Mouse (Mus musculus): Measurements from ENCODE around the gene Tceal8. TPM values are rescaled to one million over a fixed set of nuclear protein-coding genes. Genes with fewer than 3 reads are reported as not detected.
"Not testable (repeated sequence)": the region's sequence is repeated elsewhere in the genome, so short reads cannot be mapped to it uniquely, and the experiment has no call there.

Tceal8 gene
- polyA plus RNA-seq, 1 experiment from 2014 or later, result 209 TPM

GRCm38 (mm10) chrX:136171189-136172117 lies 689 bp downstream of the Tceal8 start:
- Histone ChIP-seq H3K4me3 (replicated peaks; ENCODE audit: low read depth, low read length) (peak overlapping the region; percentile 58), H3K4me1 (replicated peaks; ENCODE audit: insufficient read depth, low read length) (no peaks in the 10 kb centered on the region; the same call in 1 of the 2 replicates), H3K27ac (peak overlapping the region; percentile 89), H3K9me3 (replicated peaks; ENCODE audit: low read length) (no peaks in the 10 kb centered on the region), H3K36me3 (ENCODE audit: insufficient read depth, low read length) (no peaks in the 10 kb centered on the region), H3K4me2 (ENCODE audit: low read length) (peak overlapping the region; percentile 53), H3K9ac (ENCODE audit: low read depth, low read length) (peak overlapping the region; percentile 78), H3K27me3 (ENCODE audit: insufficient read depth, low read length) (no peaks in the 10 kb centered on the region)
- no peak for TF ChIP-seq CTCF (IDR thresholded peaks at IDR 0.05; ENCODE audit: low read depth)
- 28% methylated on average over 24 of the region's 24 CpGs for WGBS
- ATAC-seq (replicated peaks; ENCODE audit: low FRiP score, low read depth) (peak; percentile 75), DNase-seq (ENCODE audit: low spot score) (peak; percentile 91)

GRCm38 (mm10) chrX:136170625-136171024 lies 1.5 kb downstream of the Tceal8 start:
- H3K27ac ChIP-seq, result peak overlapping the region; percentile 42; the same call in 1 of the 2 replicates
- peak overlapping the region; percentile 53 for H3K4me2 ChIP-seq (ENCODE audit: low read length)
- DNase-seq (ENCODE audit: low spot score), result no peak
- H3K9me3 ChIP-seq (replicated peaks; ENCODE audit: low read length), result no peaks in the 10 kb centered on the region
- ATAC-seq (replicated peaks; ENCODE audit: low FRiP score, low read depth), result no peak
- H3K4me3 ChIP-seq (replicated peaks; ENCODE audit: low read depth, low read length), result peak overlapping the region; percentile 58
- H3K9ac ChIP-seq (ENCODE audit: low read depth, low read length), result no peak overlapping the region
- no peaks in the 10 kb centered on the region for H3K27me3 ChIP-seq (ENCODE audit: insufficient read depth, low read length)
- no peak for TF ChIP-seq CTCF (IDR thresholded peaks at IDR 0.05; ENCODE audit: low read depth)
- H3K4me1 ChIP-seq (replicated peaks; ENCODE audit: insufficient read depth, low read length), result no peaks in the 10 kb centered on the region; the same call in 1 of the 2 replicates
- 64% methylated on average over 10 of the region's 10 CpGs for WGBS
- H3K36me3 ChIP-seq (ENCODE audit: insufficient read depth, low read length), result no peaks in the 10 kb centered on the region

GRCm38 (mm10) chrX:136144195-136144594 lies 27.9 kb downstream of the Tceal8 start:
- Histone ChIP-seq H3K27ac (no peak overlapping the region), H3K9me3 (replicated peaks; ENCODE audit: low read length) (no peaks in the 10 kb centered on the region), H3K4me3 (replicated peaks; ENCODE audit: low read depth, low read length) (no peak overlapping the region), H3K27me3 (ENCODE audit: insufficient read depth, low read length) (no peaks in the 10 kb centered on the region), H3K9ac (ENCODE audit: low read depth, low read length) (no peak overlapping the region), H3K36me3 (ENCODE audit: insufficient read depth, low read length) (no peaks in the 10 kb centered on the region), H3K4me2 (ENCODE audit: low read length) (no peak overlapping the region), H3K4me1 (replicated peaks; ENCODE audit: insufficient read depth, low read length) (no peaks in the 10 kb centered on the region)
- TF ChIP-seq CTCF (IDR thresholded peaks at IDR 0.05; ENCODE audit: low read depth), result no peak
- DNase-seq (ENCODE audit: low spot score) (no peak), ATAC-seq (replicated peaks; ENCODE audit: low FRiP score, low read depth) (no peak)
- 62% methylated on average over 7 of the region's 7 CpGs for WGBS

GRCm38 (mm10) chrX:136143711-136144110 lies 28.4 kb downstream of the Tceal8 start:
- Histone ChIP-seq H3K9me3 (replicated peaks; ENCODE audit: low read length) (no peaks in the 10 kb centered on the region), H3K27me3 (ENCODE audit: insufficient read depth, low read length) (no peaks in the 10 kb centered on the region), H3K36me3 (ENCODE audit: insufficient read depth, low read length) (no peaks in the 10 kb centered on the region), H3K9ac (ENCODE audit: low read depth, low read length) (no peak overlapping the region), H3K27ac (no peak overlapping the region), H3K4me2 (ENCODE audit: low read length) (no peak overlapping the region), H3K4me1 (replicated peaks; ENCODE audit: insufficient read depth, low read length) (no peaks in the 10 kb centered on the region), H3K4me3 (replicated peaks; ENCODE audit: low read depth, low read length) (no peak overlapping the region)
- no peak for TF ChIP-seq CTCF (IDR thresholded peaks at IDR 0.05; ENCODE audit: low read depth)
- WGBS, result 77% methylated on average over 2 of the region's 2 CpGs
- DNase-seq (ENCODE audit: low spot score) (no peak), ATAC-seq (replicated peaks; ENCODE audit: low FRiP score, low read depth) (no peak)

GRCm38 (mm10) chrX:136141385-136141784 lies 30.8 kb downstream of the Tceal8 start:
- Histone ChIP-seq H3K36me3 (ENCODE audit: insufficient read depth, low read length) (no peaks in the 10 kb centered on the region), H3K27me3 (ENCODE audit: insufficient read depth, low read length) (no peaks in the 10 kb centered on the region), H3K9me3 (replicated peaks; ENCODE audit: low read length) (no peaks in the 10 kb centered on the region), H3K4me3 (replicated peaks; ENCODE audit: low read depth, low read length) (no peak overlapping the region), H3K9ac (ENCODE audit: low read depth, low read length) (no peak overlapping the region), H3K4me1 (replicated peaks; ENCODE audit: insufficient read depth, low read length) (no peaks in the 10 kb centered on the region), H3K27ac (no peak overlapping the region), H3K4me2 (ENCODE audit: low read length) (no peak overlapping the region)
- WGBS, result 78% methylated on average over 5 of the region's 5 CpGs
- ATAC-seq (replicated peaks; ENCODE audit: low FRiP score, low read depth), result no peak
- no peak for DNase-seq (ENCODE audit: low spot score)
- no peak for TF ChIP-seq CTCF (IDR thresholded peaks at IDR 0.05; ENCODE audit: low read depth)

- Histone ChIP-seq H3K4me2 (ENCODE audit: low read length) (peak overlapping the region; percentile 34), H3K4me3 (replicated peaks; ENCODE audit: low read depth, low read length) (peak overlapping the region; percentile 16; the same call in 1 of the 2 replicates)
- not testable (repeated sequence) for DNase-seq (ENCODE audit: low spot score); H3K36me3 ChIP-seq (ENCODE audit: insufficient read depth, low read length); ATAC-seq (replicated peaks; ENCODE audit: low FRiP score, low read depth); H3K27me3 ChIP-seq (ENCODE audit: insufficient read depth, low read length); H3K27ac ChIP-seq; H3K4me1 ChIP-seq (replicated peaks; ENCODE audit: insufficient read depth, low read length); H3K9ac ChIP-seq (ENCODE audit: low read depth, low read length); H3K9me3 ChIP-seq (replicated peaks; ENCODE audit: low read length)
- 33% methylated on average over 5 of the region's 5 CpGs for WGBS
These were observed 32.5 kb downstream of the Tceal8 start for GRCm38 (mm10) chrX:136139640-136140004.

- H3K9ac ChIP-seq (ENCODE audit: low read depth, low read length); H3K27me3 ChIP-seq (ENCODE audit: insufficient read depth, low read length); H3K4me1 ChIP-seq (replicated peaks; ENCODE audit: insufficient read depth, low read length); DNase-seq (ENCODE audit: low spot score); H3K36me3 ChIP-seq (ENCODE audit: insufficient read depth, low read length); H3K9me3 ChIP-seq (replicated peaks; ENCODE audit: low read length); H3K27ac ChIP-seq: not testable (repeated sequence)
- H3K4me2 ChIP-seq (ENCODE audit: low read length), result peak within 1 kb of the TSS; percentile 34
- peak within 1 kb of the TSS; percentile 16; the same call in 1 of the 2 replicates for H3K4me3 ChIP-seq (replicated peaks; ENCODE audit: low read depth, low read length)
- 29% methylated on average over 9 of the region's 64 CpGs for WGBS
- peak; percentile 86 for ATAC-seq (replicated peaks; ENCODE audit: low FRiP score, low read depth)
These were observed 33.1 kb downstream of the Tceal8 start, which contains the start of gene Bex4 for GRCm38 (mm10) chrX:136138827-136139639. Bex4 (plus strand) TSS chrX:136138996.
